Mouse (Mus musculus) heart, adult 2 months (tissue): ENCODE results near the gene Fbxl14. TPM values are rescaled to one million over a fixed set of nuclear protein-coding genes. Genes with fewer than 3 reads are reported as not detected.

Source experiments
- DNase-seq, 2 experiments: peaks; one replicate each; pipeline ENCODE4 v3.0.0; 2021
- H3K27ac ChIP-seq: fragments of 200-600 bp; 2 replicates; pipeline ENCODE4 v1.8.1; 2022
- H3K27me3 ChIP-seq: fragments of 200-500 bp; 2 replicates; pipeline ENCODE4 v1.6.1; 2012; ENCODE audit warnings: mild to moderate bottlenecking, low read length, inconsistent platforms, mixed read lengths; ENCODE audit not compliant: control insufficient read depth, insufficient read depth
- H3K36me3 ChIP-seq: fragments of 200-500 bp; 2 replicates; pipeline ENCODE4 v1.6.1; 2012; ENCODE audit warnings: low read length, inconsistent platforms; ENCODE audit not compliant: control insufficient read depth, insufficient read depth
- H3K4me1 ChIP-seq: fragments of 200-500 bp; 2 replicates; pipeline ENCODE4 v1.6.1; 2011; ENCODE audit warnings: low read length; ENCODE audit not compliant: control insufficient read depth, insufficient read depth
- H3K4me3 ChIP-seq: fragments of 200-600 bp; 2 replicates; pipeline ENCODE4 v1.8.1; 2022
- H3K79me2 ChIP-seq: fragments of 200-500 bp; replicated peaks from 2 replicates; pipeline ENCODE4 v1.6.1; 2012; ENCODE audit warnings: mild to moderate bottlenecking, inconsistent platforms, low read length, moderate library complexity, mixed read lengths; ENCODE audit not compliant: control insufficient read depth, insufficient read depth
- H3K9ac ChIP-seq: fragments of 200-500 bp; 2 replicates; pipeline ENCODE4 v1.6.1; 2012; ENCODE audit warnings: low read depth, mild to moderate bottlenecking, control low read depth, inconsistent platforms, low read length, mixed read lengths
- CTCF ChIP-seq: fragments of 200-600 bp; IDR thresholded peaks from 2 replicates; pipeline ENCODE4 v1.8.1; 2022; ENCODE audit warnings: antibody characterized with exemption, mild to moderate bottlenecking, moderate library complexity
- EP300 ChIP-seq: fragments of 200-500 bp; IDR thresholded peaks from 2 replicates; pipeline ENCODE4 v1.6.1; 2011; ENCODE audit warnings: low read depth, low read length, control low read depth; ENCODE audit not compliant: insufficient read depth
- POLR2A ChIP-seq: fragments of 200-500 bp; IDR thresholded peaks from 2 replicates; pipeline ENCODE4 v1.6.1; 2011; ENCODE audit warnings: mild to moderate bottlenecking, low read depth, low read length, control low read depth; ENCODE audit not compliant: insufficient read depth
- WGBS: fragments of 180-500 bp; shearing (Covaris S2); methylation state at CpG from one replicate; pipeline ENCODE4 v1.1.7; 2018; 5-methylcytosine and 5-hydroxymethylcytosine counted together
- intact Hi-C: fragments of 180-260 bp; cut with DNase I; formaldehyde crosslinking; loops from one replicate; pipeline ENCODE4 v1.15.1; 2025
- polyA plus RNA-seq: library from polyadenylated mRNA; depleted of rRNA; stranded (reverse); fragments of >200 nt; gene quantifications from 2 replicates; pipeline ENCODE4 v1.2.3, GENCODE M21; 2012
- total RNA-seq, 2 experiments: library from RNA; stranded (reverse); gene quantifications; 2 replicates each; pipeline ENCODE4 v1.2.3; 2021

The Fbxl14 gene
- total and polyA plus RNA-seq, 3 experiments, result 16.0 to 19.7 (median 16.6) TPM

GRCm38 (mm10) chr6:119508221-119508620 is 28.8 kb downstream of the Fbxl14 start:
- Histone ChIP-seq H3K9ac (no peak overlapping the region), H3K4me3 (no peak overlapping the region), H3K27me3 (no peaks in the 10 kb centered on the region), H3K79me2 (no peaks in the 10 kb centered on the region), H3K36me3 (no peaks in the 10 kb centered on the region), H3K27ac (peak overlapping the region; percentile 45), H3K4me1 (peaks cover 3% of the 10 kb centered on the region; the same call in 1 of the 2 replicates)
- DNase-seq, result no peak
- intact Hi-C loops, result no loop called here
- WGBS, result 94% methylated on average over 6 of the region's 6 CpGs
- TF ChIP-seq EP300, result no peak
- TF ChIP-seq CTCF, result no peak
- TF ChIP-seq POLR2A, result no peak

DNA sequence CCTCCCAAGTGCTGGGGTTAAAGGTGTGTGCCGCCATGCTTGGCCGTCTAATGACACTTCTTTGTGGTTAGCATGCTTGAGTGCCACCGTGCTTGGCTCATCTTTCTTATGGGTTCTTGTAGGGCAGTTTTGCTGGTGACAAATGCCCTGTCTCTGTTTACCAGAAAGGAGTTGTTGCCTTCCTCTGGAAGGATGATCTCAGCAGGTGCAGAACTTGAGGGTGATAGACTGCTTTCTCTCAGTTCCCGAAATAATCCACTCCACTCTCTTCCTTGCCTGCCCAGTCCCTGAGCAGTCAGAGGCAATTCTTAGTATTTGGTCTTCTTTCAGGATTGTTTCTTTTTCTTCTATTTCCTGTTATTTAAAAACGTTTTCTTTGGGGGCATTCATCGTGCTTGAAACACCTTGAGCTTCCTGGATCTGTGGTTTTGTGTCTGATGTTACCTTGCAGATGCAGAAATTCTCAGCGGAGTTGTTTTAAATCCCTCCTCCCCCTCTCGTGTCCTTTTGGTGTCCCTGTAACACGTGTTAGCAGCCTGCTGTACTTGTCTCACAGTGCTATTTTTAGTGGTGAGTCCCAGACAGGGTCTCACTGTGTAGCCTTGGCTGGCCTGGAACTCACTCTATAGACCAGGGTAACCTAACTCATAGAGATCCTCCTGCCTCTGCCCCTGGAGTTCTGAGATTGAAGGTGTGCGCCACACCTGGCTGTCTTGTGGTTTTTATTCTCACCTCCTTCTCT is 29.3 kb downstream of the Fbxl14 start:
- peak in 1 of 2 experiments; percentile 30 for DNase-seq
- 49% methylated on average over 10 of the region's 10 CpGs for WGBS
- H3K79me2 ChIP-seq, result no peaks in the 10 kb centered on the region
- peaks cover 3% of the 10 kb centered on the region; the same call in 1 of the 2 replicates for H3K4me1 ChIP-seq
- H3K27me3 ChIP-seq, result no peaks in the 10 kb centered on the region
- no peak overlapping the region for H3K9ac ChIP-seq
- peak overlapping the region; percentile 45 for H3K27ac ChIP-seq
- intact Hi-C loops, result no loop called here
- TF ChIP-seq EP300 (0 out of 2 replicates have a peak, but pooled peaks have one; percentile 12), POLR2A (no peak)
- no peaks in the 10 kb centered on the region for H3K36me3 ChIP-seq
- no peak overlapping the region for H3K4me3 ChIP-seq

- Histone ChIP-seq H3K27me3 (no peaks in the 10 kb centered on the region), H3K27ac (peak overlapping the region; percentile 45), H3K36me3 (no peaks in the 10 kb centered on the region), H3K9ac (no peak overlapping the region), H3K4me3 (no peak overlapping the region), H3K79me2 (no peaks in the 10 kb centered on the region), H3K4me1 (peaks cover 3% of the 10 kb centered on the region; the same call in 1 of the 2 replicates)
- intact Hi-C loops, result no loop called here
- no peak for DNase-seq
- no peak for TF ChIP-seq POLR2A
- no peak for TF ChIP-seq EP300
- TF ChIP-seq CTCF, result no peak
- 74% methylated on average over 13 of the region's 13 CpGs for WGBS
Measured at GRCm38 (mm10) chr6:119509437-119510037, 30.1 kb downstream of the Fbxl14 start.

DNA sequence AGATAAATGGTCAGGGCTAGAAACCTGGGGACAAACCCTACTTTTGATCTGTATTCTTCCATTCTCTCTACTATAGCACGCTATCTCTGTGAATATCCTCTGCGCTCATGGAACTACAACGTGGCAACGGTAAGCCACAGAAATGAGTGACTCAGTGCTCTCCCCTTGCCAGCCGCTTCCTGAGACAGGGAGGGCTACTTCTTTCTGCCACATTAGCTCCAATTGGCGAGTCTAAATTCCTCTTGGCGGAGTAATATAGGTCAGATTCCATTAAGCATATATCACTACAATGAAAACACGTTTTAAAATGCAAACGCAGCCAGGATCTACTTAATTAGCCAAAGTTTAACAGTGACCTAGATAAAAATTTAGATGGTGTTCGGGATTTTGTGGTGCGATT is 33.2 kb downstream of the Fbxl14 start:
- no peaks in the 10 kb centered on the region for H3K36me3 ChIP-seq
- H3K4me3 ChIP-seq, result no peak overlapping the region
- H3K9ac ChIP-seq, result no peak overlapping the region
- WGBS, result 83% methylated on average over 11 of the region's 11 CpGs
- no peaks in the 10 kb centered on the region for H3K27me3 ChIP-seq
- no peaks in the 10 kb centered on the region for H3K79me2 ChIP-seq
- peaks cover 3% of the 10 kb centered on the region; the same call in 1 of the 2 replicates for H3K4me1 ChIP-seq
- no peak for TF ChIP-seq POLR2A
- no peak for TF ChIP-seq CTCF
- TF ChIP-seq EP300, result no peak
- intact Hi-C loops, result no loop called here
- no peak for DNase-seq
- no peak overlapping the region for H3K27ac ChIP-seq

- H3K79me2 ChIP-seq, result no peaks in the 10 kb centered on the region
Measured at GRCm38 (mm10) chr6:119513452-119513851, 34.0 kb downstream of the Fbxl14 start.

GRCm38 (mm10) chr6:119514085-119514484 is 34.6 kb downstream of the Fbxl14 start:
- no peaks in the 10 kb centered on the region for H3K79me2 ChIP-seq
- intact Hi-C loops, result no loop called here
- 64% methylated on average over 7 of the region's 7 CpGs for WGBS
- no peaks in the 10 kb centered on the region for H3K36me3 ChIP-seq
- DNase-seq, result no peak
- H3K27ac ChIP-seq, result no peak overlapping the region
- H3K27me3 ChIP-seq, result no peaks in the 10 kb centered on the region
- peaks cover 3% of the 10 kb centered on the region; the same call in 1 of the 2 replicates for H3K4me1 ChIP-seq
- H3K4me3 ChIP-seq, result no peak overlapping the region
- no peak for TF ChIP-seq EP300
- no peak overlapping the region for H3K9ac ChIP-seq

More at GRCm38 (mm10) chr6:119513452-119513851, 34.0 kb downstream of the Fbxl14 start:
- no peaks in the 10 kb centered on the region for H3K36me3 ChIP-seq
- H3K4me1 ChIP-seq, result peaks cover 3% of the 10 kb centered on the region; the same call in 1 of the 2 replicates
- no peak overlapping the region for H3K27ac ChIP-seq
- H3K9ac ChIP-seq, result no peak overlapping the region
- H3K4me3 ChIP-seq, result no peak overlapping the region
- TF ChIP-seq CTCF (no peak), EP300 (no peak), POLR2A (no peak)
- no peak for DNase-seq
- 82% methylated on average over 5 of the region's 5 CpGs for WGBS
- no peaks in the 10 kb centered on the region for H3K27me3 ChIP-seq
- intact Hi-C loops, result no loop called here
